Mouse (Mus musculus) small intestine, adult 2 months (tissue): ENCODE data around the gene Fxyd2.

Source experiments
- CTCF ChIP-seq: fragments of 200-500 bp; IDR thresholded peaks from 2 replicates; pipeline ENCODE4 v1.5.1; 2012; ENCODE audit warnings: low read depth, mild to moderate bottlenecking, control low read depth, inconsistent platforms, low read length, moderate library complexity, mixed read lengths; ENCODE audit not compliant: insufficient replicate concordance, insufficient read length; ENCODE audit errors: extremely low read depth
- POLR2A ChIP-seq: fragments of 200-500 bp; IDR thresholded peaks from 2 replicates; pipeline ENCODE4 v1.6.1; 2012; ENCODE audit warnings: low read depth, mild to moderate bottlenecking, control low read depth, inconsistent platforms, low read length, moderate library complexity

GRCm38 (mm10) chr9:45406808-45407207, 7.3 kb downstream of the Fxyd2 start:
- TF ChIP-seq POLR2A (no peak), CTCF (no peak)
